Mouse (Mus musculus): ENCODE data around the gene Mak.

Gene Mak

GRCm38 (mm10) chr13:41079421-41079780, at the start of gene Mak:
Gene Mak (minus strand): TSS chr13:41079706.
- peak; percentile 72 for DNase-seq (ENCODE audit: low read depth)

DNA sequence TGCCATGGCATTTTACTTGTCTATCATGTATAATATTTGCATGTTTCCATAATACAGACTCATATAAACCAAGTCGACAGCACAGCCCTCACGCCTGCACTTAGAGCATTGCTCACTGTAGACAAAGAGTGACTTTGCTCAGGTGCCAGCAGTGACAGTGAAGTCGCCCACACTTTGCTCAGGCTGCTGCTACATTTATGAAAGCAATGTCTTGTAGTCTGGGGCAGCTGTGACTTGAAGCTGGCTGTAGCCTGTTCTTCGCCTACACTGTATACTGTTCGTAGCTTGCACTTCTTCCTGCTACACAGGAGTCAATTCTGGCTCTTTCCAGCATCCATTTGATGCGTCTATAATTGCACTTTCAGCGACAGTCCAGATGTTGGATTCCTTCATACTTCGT, 49.6 kb upstream of the Mak start:
- DNase-seq (ENCODE audit: low read depth) = no peak

- DNase-seq (ENCODE audit: low read depth) = peak; percentile 35
These were observed 48.8 kb upstream of the Mak start for GRCm38 (mm10) chr13:41128326-41128725.

GRCm38 (mm10) chr13:41123666-41124225, 44.2 kb upstream of the Mak start:
- no peak for DNase-seq (ENCODE audit: low read depth)

DNA sequence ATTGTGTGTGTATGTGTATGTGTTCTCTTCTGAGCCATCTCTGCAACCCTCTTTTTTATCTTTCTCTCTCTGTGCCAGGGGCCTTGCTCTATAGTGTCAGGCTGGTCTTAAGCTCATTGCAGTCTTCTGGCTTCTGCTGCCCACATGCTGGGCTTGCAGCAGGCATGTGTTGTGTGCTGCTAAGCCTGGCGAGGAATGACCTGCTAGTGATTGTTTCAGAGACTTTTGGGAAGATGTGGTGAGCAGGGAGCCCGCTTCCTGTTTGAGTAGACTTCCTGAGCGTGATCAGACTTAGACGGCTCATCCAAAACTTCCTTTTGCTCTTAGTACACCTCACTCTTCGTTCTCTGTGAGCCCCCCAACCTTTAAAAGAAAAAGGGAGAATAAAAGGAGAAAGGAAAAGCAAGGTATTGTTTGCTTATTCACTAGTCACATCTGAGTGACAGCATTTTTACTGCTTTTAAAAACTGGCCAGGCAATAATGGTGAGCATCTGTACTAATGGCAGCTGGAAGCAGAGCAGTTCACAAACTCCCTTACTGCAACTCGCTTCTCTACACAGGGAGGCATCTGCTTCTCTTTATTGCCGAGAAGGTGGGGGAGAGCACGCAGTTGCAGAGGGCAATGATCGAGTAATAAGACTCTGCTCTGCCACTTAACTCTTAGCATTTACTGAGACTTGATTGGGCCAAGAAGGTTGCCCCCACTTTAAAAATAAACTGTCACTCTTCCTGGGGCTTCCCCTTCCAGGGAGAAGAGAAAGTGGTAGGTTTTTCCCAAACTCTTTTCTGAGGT, 39.8 kb upstream of the Mak start:
- DNase-seq (ENCODE audit: low read depth) = no peak

- DNase-seq (ENCODE audit: low read depth) = no peak
These were observed 34.4 kb upstream of the Mak start, which contains the start of gene Sycp2l for GRCm38 (mm10) chr13:41113940-41114339. Gene Sycp2l (plus strand): TSS chr13:41114307.

DNA sequence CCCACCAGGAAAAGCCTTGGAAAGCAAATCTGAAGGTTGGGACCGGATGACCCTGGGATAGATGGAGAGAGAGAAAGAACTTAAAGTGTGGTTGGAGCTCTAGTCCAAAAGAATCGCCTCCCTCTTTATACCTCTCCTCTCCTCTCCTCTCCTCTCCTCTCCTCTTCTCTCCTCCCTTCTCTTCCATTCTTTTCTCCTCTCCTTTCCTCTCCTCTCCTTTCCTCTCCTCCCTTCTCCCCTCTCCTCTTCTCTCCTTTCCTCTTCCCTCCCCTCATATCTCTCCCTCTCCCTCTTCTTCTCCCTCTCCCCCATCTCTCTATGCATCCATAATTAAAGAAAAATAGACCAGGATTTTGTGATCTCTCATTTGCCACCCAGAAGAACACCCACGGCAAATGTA, 31.4 kb upstream of the Mak start, which contains the start of gene Gcm2:
TSS of gene Gcm2 (minus strand) at position 101 of the 400 bp plus-strand sequence.
- no peak for DNase-seq (ENCODE audit: low read depth)

DNA sequence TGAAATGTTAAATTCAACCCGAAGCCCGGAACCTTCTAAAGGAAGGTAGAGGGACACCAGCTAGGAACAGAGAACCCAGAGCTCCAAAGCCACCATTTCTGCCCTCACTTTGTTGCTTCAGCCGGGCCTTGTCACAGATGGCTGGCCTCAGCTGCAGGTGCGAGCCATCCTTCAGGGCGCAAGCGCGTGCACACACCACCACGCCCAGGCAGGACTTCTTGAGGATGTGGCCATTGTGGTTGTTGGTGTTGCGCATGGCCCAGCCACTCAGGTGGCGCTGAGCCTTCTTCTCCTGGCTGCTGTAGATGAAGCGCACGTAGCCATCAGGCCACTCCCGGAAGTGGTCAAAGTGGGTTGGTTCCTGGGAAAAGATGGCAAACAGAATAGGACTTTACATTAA, 26.0 kb upstream of the Mak start:
- DNase-seq (ENCODE audit: low read depth) = no peak

DNA sequence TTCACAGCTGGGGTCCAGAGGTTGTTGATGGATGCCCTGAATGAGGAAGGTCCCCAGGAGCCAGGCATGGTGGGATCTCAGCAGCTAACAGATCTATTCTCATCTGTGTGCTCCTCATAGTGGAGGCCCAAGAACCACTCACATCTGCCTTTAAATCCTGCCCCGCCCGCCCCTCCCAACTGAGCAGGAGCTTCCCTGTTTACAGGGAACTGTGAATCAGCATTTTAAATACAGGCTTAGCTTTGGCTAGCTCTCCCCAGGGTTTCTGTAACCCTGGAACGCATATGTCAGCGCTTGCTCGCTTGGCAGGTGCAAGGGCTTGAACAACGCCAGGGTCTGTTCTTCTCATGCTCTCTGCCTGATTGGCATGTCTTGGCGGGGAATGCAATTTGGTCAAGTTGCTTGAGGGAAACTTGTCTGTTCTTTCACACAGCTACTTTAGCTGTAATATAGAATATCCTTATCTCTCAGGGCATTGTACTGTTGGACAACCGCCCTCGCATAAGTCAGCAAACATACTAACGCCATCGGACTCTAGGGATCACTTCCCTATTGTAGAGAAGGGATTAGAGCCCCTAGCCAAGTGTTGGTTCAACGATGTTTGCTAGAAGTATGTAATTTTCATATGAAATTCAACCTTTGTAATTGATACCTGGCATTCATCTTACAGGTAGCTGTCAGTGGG, 24.5 kb upstream of the Mak start:
- DNase-seq (ENCODE audit: low read depth) = no peak

DNA sequence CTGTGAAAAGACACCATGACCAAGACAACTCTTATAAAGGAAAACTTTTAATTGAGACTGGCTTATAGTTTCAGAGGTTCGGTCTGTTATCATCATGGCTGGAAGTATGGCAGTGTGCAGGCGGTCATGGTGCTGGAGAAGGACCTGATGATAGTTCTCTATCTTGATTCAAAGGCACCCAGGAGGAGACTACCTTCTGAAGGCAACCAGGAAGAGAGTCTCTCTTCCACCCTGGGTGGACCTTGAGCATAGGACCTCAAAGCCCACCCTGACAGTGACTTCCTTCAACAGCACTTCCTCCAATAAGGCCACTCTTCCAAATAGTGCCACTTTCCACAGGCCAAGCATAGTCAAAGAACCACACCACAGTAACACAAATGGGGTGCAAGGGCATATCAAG, 20.5 kb upstream of the Mak start:
- no peak for DNase-seq (ENCODE audit: low read depth)

DNA sequence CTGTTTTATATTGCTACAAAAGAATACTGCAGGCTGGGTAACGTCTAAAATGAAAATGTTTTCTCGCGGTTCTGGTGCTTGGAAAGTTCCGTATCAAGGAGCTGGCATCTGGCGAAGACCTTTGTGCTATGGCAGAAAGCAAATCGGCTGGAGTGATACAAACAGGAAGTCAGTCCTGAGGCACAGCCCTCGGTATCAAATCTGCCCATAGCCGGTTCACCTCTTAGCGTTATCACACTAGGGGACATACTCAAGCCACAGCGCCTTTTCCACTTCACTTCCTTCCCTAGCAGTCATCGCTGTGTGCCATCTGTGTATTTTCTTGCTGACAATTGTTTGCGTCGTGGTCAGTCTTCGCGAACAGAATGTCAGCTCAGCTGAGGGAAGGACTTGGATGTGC, 18.8 kb upstream of the Mak start:
- no peak for DNase-seq (ENCODE audit: low read depth)

DNA sequence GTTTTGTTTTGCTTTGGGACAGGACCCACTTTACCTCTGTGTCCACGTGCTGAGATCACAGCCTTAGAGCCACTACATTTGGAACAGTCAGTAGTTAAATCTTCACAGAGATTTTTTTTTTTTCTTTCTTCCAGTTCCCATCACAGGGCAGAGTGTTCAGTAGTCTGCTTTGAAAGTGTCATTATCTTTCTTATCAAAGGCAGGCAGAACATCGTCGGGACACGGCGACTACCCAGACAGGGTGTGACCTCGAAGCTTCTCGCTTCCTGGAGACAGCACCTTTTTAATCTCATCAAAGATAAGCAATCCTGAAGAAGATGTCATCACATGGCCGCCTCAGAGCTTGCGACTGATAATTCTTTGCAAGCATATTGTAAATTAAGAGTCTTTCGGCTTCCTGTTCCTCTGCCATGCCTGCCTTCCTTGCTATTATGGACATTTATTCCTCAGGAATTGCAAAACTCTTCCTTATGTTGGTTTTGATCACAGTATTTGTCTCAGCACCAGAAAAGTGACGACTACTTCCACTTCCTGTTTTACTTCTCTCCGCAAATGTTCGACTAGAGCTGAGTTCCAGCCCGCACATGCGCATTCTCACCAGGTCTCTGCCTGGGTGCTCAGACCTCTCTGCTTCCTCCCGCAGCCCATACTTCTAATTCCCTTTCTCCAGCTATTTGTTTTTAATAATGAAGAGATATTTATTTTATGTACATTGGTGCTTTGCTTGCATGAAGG, 18.0 kb upstream of the Mak start:
- peak; percentile 79 for DNase-seq (ENCODE audit: low read depth)

DNA sequence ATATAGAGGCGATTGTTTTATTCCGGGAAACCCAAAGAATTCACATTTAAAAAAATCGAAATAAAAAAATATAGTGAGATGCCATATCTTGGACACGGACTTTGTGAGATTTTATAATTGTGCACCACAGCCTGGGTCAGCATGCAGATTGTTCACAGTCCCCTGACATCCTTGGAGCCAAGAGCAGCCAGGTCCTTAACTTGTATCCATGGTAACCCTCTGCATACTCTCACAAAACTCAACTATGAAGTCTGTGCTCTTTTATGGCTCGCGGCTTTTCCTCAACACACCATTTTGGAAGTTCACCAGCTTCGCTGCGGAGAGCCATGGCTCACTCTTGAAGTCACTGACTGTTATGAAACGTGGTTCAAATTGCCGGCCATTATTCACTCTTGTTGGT, 14.7 kb upstream of the Mak start:
- DNase-seq (ENCODE audit: low read depth) = no peak

GRCm38 (mm10) chr13:41091271-41091670, 11.8 kb upstream of the Mak start:
- no peak for DNase-seq (ENCODE audit: low read depth)

DNA sequence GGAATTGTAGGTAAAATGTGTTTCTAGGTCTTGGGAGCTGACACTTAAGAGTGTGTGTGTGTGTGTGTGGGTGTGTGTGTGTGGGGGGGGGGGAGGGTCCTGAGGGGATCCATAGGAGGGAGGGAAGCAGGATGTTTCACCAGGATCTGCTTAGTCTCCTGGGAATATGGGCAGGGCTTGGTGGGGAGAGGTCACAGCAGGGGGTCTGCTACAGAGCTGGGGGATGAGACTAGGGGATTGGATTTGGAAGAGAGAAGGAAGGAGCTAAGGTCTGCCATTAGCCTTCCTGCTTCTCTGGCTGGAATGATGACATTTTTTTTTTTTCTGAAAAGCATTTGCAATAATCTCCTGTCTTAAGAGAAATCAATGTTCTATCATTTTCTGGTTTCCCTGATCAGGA, 9.2 kb upstream of the Mak start:
- DNase-seq (ENCODE audit: low read depth) = no peak

GRCm38 (mm10) chr13:41085140-41085539, 5.6 kb upstream of the Mak start:
- DNase-seq (ENCODE audit: low read depth) = peak; percentile 58

DNA sequence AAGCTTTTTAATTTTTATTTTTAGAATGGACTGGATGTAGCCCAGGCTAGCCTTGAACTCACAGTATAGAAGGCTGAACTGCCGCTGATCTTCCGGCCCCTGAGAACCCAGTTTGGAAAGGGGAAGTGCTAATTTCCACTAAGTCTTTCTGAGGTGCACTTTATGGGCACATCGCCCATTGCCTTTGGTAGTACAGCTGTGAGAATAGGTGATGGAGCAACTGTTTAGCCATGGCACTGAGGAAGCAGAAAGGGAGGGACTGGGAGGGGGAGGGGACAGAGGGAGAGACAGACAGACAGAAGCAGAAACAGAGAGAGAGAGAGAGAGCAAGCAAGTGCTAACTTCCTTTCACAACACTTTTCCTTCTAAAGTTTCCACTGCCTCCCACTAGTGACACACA, 5.0 kb upstream of the Mak start:
- DNase-seq (ENCODE audit: low read depth) = no peak

DNA sequence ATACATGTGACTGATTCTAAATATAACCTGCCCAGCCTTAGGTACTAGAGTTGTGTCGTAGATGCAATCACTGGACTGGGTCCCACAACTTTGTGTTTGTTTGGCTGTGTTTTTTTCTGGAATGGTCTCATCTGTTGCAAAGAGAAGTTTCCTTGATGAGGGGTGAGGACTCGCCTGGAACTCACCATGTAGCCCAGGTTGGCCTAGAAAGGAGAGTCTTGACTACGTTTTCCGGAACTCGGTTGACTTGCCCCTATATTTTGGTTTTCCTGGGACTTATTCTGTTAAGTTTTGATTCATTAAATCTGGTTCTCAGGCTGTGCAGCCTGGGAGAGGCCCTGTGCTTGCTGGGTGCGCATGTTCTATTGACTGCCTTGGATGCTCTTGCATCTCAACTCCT, 1.2 kb upstream of the Mak start:
- no peak for DNase-seq (ENCODE audit: low read depth)

DNA sequence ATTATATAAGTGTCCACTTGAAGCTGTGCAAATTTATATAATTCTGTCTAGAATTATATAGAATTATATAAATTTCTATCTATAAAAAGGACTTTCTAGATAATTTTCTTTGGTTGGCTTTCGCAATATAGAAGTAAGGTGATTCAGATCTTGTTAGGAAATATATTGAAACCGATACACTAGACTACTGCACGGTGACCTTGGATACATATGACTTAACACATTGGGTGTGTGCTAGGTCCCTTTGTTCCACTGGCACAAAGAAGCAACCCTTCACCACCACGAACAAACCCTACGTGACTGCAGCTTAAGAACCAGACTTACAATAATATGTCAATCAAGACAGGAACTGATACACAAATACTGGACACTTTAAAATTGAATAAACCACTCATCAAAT, 353 bp upstream of the Mak start:
- DNase-seq (ENCODE audit: low read depth) = no peak

DNA sequence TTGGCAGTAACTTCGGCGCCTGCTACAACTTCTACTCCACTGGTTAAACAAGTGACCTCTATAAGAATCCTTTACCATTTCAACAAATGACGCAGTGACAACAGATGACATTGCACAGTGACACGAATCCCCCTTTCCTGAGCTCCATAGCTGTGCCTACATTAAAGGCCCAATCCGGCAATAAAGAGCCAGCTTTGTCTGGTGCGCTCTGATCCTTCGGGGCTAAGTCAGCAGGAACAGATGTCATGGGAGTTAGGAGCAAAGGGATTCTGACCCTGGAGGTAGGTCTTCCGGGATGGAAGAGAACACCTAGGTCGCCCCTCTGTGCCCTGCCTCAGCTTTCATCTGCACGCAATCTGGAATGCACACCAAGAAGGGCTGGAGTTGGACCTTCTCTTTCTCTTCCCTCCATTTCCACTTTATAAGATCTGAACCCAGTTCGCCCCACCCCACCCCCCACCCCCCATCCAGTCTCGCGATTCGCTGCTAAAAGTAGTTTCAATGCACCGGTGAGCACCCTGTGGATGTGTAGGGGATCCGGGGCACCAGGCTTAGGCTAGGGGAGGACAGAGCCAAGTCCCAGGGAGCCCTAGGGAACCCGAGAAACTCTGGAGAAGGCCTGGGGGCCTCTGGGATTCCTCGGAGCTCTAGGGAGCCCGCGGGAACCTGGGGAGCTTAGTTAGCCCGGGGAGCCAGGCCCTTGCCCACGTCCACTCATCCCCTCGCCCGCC, 651 bp downstream of the Mak start:
- DNase-seq (ENCODE audit: low read depth) = no peak

DNA sequence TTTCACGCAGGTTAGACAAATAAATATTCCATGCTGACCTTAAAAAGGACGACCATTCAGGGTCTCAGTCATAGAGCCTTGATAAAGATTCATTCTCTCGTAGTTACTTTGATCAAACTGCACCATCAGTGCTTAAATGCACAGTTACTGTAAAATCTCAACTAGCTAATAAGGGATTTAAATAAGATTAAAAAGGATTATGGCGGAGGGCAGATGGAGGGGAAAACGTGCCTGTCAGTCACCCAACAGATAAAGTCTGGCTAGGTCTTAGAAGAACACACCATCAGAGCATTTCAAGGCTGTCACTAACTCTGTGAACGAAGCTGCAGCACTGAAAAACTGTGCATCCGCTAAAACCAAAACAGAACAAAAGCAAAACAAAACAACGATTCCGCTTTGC, 1.6 kb downstream of the Mak start:
- DNase-seq (ENCODE audit: low read depth) = no peak

DNA sequence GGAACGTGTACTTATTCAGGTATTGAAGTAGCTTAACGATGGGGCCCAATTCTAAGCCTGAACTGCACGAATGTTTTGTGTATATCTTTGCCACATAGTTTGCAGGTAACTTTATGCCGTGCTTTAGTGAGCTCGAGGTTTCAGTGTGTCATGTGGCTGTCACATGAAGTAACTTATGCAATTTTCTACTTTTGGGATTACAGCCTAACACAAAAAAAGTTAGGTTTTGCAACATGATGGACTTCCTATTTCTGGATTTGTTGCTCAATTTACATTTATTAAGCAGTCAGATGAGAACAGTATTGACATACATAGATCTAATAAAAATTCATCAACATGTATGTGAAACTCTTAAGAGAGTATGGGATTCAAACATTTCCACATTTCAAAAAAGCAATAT, 5.7 kb downstream of the Mak start:
- no peak for DNase-seq (ENCODE audit: low read depth)

Measured in induced T-regulatory cell, adult 2 months (primary cell).